In the genomic region with DNA sequence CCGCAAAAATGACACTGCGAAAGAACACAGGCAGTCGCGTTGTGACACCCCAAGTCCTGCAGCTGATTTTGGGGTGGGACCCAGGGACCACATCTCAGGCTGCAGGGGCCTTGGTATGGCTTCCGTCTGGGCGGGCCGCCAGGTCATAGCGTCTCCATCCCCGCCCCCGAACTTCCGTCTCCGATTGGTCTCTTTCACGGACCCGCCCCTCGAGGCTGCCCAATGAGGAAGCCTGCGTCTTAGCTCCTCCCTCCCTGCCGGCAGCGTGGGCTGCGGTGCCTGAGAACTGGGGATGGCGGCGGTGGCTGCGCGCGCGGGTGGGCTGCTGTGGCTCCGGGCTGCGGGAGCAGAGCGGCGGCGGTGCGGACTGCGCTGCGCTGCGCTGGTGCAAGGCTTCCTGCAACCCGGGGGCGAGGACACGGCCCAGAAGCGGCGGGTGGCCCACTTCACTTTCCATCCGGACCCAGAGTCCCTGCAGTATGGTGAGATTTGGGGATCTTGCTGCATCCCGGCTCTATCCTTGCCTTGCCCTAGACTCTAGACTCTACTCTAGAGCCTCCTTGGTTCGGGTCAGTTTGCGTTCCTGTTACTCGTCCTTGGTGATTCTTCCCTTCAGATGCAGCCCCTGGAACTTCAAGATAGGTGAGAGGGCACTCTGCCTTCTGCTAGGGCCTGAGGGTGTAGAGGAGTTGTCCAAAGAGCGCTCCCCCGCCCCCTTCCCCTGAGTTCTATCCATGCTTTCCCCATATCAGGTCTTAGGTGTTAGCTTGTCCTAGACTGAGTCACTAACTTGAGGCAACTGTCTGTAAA, we compare ENCODE assay signal across 8 mouse cellular contexts. TPM values are rescaled to one million over a fixed set of nuclear protein-coding genes. Genes with fewer than 3 reads are reported as not detected.
DNase-seq lines count a peak whose midpoint lies in the region; ATAC-seq and TF ChIP-seq lines count a peak whose summit lies in the region.

Gene Bckdhb (plus strand): TSS at position 268 of the 810 bp plus-strand sequence.

- WGBS in forebrain, embryonic 13.5 days, result under 1% methylated on average over 41 of the region's 46 CpGs
- under 1% methylated on average over 46 of the region's 46 CpGs for WGBS in large intestine, adult 2 months
- under 1% methylated on average over 45 of the region's 46 CpGs for WGBS in liver, postnatal 0 days (ENCODE audit: insufficient replicate concordance)
- under 1% methylated on average over 45 of the region's 46 CpGs for WGBS in neural tube, embryonic 14.5 days

- peak within 1 kb of the TSS; percentile 95 for H3K4me3 ChIP-seq in ES-Bruce4 (ENCODE audit: low read depth, low read length)
- H3K4me3 ChIP-seq in forebrain, embryonic 13.5 days, result peak within 1 kb of the TSS; percentile 55
- H3K4me3 ChIP-seq in liver, postnatal 0 days (ENCODE audit: low read depth, low read length), result peak within 1 kb of the TSS; percentile 73
- H3K4me3 ChIP-seq in neural tube, embryonic 14.5 days (ENCODE audit: low read depth, low read length), result peak within 1 kb of the TSS; percentile 45

- no peak for TF ChIP-seq EP300 in ES-Bruce4 (IDR thresholded peaks at IDR 0.05; ENCODE audit: insufficient read depth, low read depth, low read length)
- TF ChIP-seq EP300 in liver, postnatal 0 days (IDR thresholded peaks at IDR 0.05; ENCODE audit: low read depth), result peak; percentile 38; the same call in 1 of the 2 replicates

- no peaks in the 10 kb centered on the region for H3K27me3 ChIP-seq in ES-Bruce4 (ENCODE audit: control insufficient read depth, insufficient read depth, low read length, poor library complexity, severe bottlenecking)
- H3K27me3 ChIP-seq in forebrain, embryonic 13.5 days, result no peaks in the 10 kb centered on the region
- no peaks in the 10 kb centered on the region for H3K27me3 ChIP-seq in liver, postnatal 0 days (ENCODE audit: insufficient read depth, low read length)
- H3K27me3 ChIP-seq in neural tube, embryonic 14.5 days (ENCODE audit: control insufficient read depth, insufficient read depth, low read length), result no peaks in the 10 kb centered on the region

- no peaks in the 10 kb centered on the region for H3K4me1 ChIP-seq in ES-Bruce4 (ENCODE audit: control insufficient read depth, insufficient read depth, low read length)
- peaks cover 6% of the 10 kb centered on the region for H3K4me1 ChIP-seq in forebrain, embryonic 13.5 days
- 0 out of 2 replicates have a peak, but pooled peaks cover 3% of the 10 kb centered on the region for H3K4me1 ChIP-seq in liver, postnatal 0 days (ENCODE audit: insufficient read depth)
- no peaks in the 10 kb centered on the region for H3K4me1 ChIP-seq in neural tube, embryonic 14.5 days (ENCODE audit: control insufficient read depth, insufficient read depth, low read length)

- peak within 1 kb of the TSS; percentile 66 for H3K4me2 ChIP-seq in forebrain, embryonic 13.5 days
- H3K4me2 ChIP-seq in liver, postnatal 0 days (ENCODE audit: low read depth, low read length), result peak within 1 kb of the TSS; percentile 90
- peak within 1 kb of the TSS; percentile 41 for H3K4me2 ChIP-seq in neural tube, embryonic 14.5 days (ENCODE audit: low read depth, low read length)

- peak within 1 kb of the TSS; percentile 76 for H3K9ac ChIP-seq in ES-Bruce4 (ENCODE audit: low read depth, poor library complexity, severe bottlenecking)
- peak within 1 kb of the TSS; percentile 65 for H3K9ac ChIP-seq in forebrain, embryonic 13.5 days
- peak within 1 kb of the TSS; percentile 82 for H3K9ac ChIP-seq in liver, postnatal 0 days (replicated peaks)
- peak within 1 kb of the TSS; percentile 48 for H3K9ac ChIP-seq in neural tube, embryonic 14.5 days (replicated peaks; ENCODE audit: low read depth, low read length)

- H3K36me3 ChIP-seq in ES-Bruce4 (ENCODE audit: control insufficient read depth, insufficient read depth, low read length, poor library complexity, severe bottlenecking), result no peaks in the 10 kb centered on the region
- H3K36me3 ChIP-seq in forebrain, embryonic 13.5 days (ENCODE audit: poor library complexity, severe bottlenecking), result no peaks in the 10 kb centered on the region
- no peaks in the 10 kb centered on the region for H3K36me3 ChIP-seq in liver, postnatal 0 days (replicated peaks; ENCODE audit: insufficient read depth, low read length)
- H3K36me3 ChIP-seq in neural tube, embryonic 14.5 days (ENCODE audit: control insufficient read depth, insufficient read depth, low read length), result no peaks in the 10 kb centered on the region

- ATAC-seq in cerebellum, adult (ENCODE audit: insufficient number of reproducible peaks, low FRiP score, low TSS enrichment), result peak; percentile 99
- ATAC-seq in forebrain, embryonic 13.5 days, result peak; percentile 100
- ATAC-seq in liver, postnatal 0 days, result peak; percentile 95
- peak; percentile 100 for ATAC-seq in neural tube, embryonic 14.5 days (ENCODE audit: low read depth)

- TF ChIP-seq POLR2A in ES-Bruce4 (IDR thresholded peaks at IDR 0.05; ENCODE audit: insufficient read depth, low read length), result peak; percentile 48

- no peaks in the 10 kb centered on the region for H3K9me3 ChIP-seq in ES-Bruce4 (replicated peaks; ENCODE audit: control insufficient read depth, insufficient read depth, low read length, poor library complexity, severe bottlenecking)
- H3K9me3 ChIP-seq in forebrain, embryonic 13.5 days (replicated peaks), result no peaks in the 10 kb centered on the region
- no peaks in the 10 kb centered on the region for H3K9me3 ChIP-seq in liver, postnatal 0 days (ENCODE audit: low read length)
- no peaks in the 10 kb centered on the region for H3K9me3 ChIP-seq in neural tube, embryonic 14.5 days (ENCODE audit: control insufficient read depth, low read length)

- H3K27ac ChIP-seq in ES-Bruce4 (ENCODE audit: insufficient read depth, low read length), result no peak within 1 kb of the TSS
- H3K27ac ChIP-seq in forebrain, embryonic 13.5 days, result no peak within 1 kb of the TSS
- peak within 1 kb of the TSS; percentile 94 for H3K27ac ChIP-seq in liver, postnatal 0 days (ENCODE audit: low read depth)
- H3K27ac ChIP-seq in neural tube, embryonic 14.5 days (ENCODE audit: low read depth, low read length), result no peak within 1 kb of the TSS

- TF ChIP-seq CTCF in ES-Bruce4 (IDR thresholded peaks at IDR 0.05; ENCODE audit: low read depth, low read length), result no peak
- no peak for TF ChIP-seq CTCF in liver, postnatal 0 days (IDR thresholded peaks at IDR 0.05; ENCODE audit: low read depth)

- DNase-seq in heart, postnatal 10 days, result peak; percentile 97
- peak; percentile 76 for DNase-seq in large intestine, adult 2 months (ENCODE audit: low read depth, low spot score)
- peak; percentile 95 for DNase-seq in liver, postnatal 0 days
- DNase-seq in testis, postnatal 10 days (ENCODE audit: low spot score), result peak; percentile 99

- intact Hi-C loops in heart, postnatal 10 days (cut with DNase I), result no loop called here

RNA-seq across cellular contexts. Expression of gene Bckdhb, which starts in this region (rescaled TPM):
- 35.4 and 41.7 TPM in 2 replicates for polyA plus RNA-seq in ES-Bruce4 (2011; ENCODE audit: insufficient read depth, insufficient read length, low read depth, missing spikeins)
- 40.1 and 47.5 TPM in 2 replicates for polyA plus RNA-seq in forebrain, embryonic 13.5 days (2015; fragmentation: Nextera tagmentation; extraction: Ambion mirVana)
- total RNA-seq in heart, postnatal 10 days (2021), result 10 to 100 TPM; 36.3 to 53.4 TPM
- polyA plus RNA-seq in large intestine, adult 2 months (2012; rRNA removed), result 5.6 and 6.1 TPM in 2 replicates
- polyA plus RNA-seq in liver, postnatal 0 days (2015; fragmentation: Nextera tagmentation; extraction: Ambion mirVana), result 123 and 134 TPM in 2 replicates
- 36.1 and 39.0 TPM in 2 replicates for polyA plus RNA-seq in neural tube, embryonic 14.5 days (2014; fragmentation: Nextera tagmentation; extraction: Ambion mirVana)

Comparison
In these comparisons a context has a peak if more than half of its experiments do, and no peak if none do; other contexts are left out.
1. H3K4me3 ChIP-seq: peak in every context shown above with its lines; median percentile 95 in ES-Bruce4; 73 in liver, postnatal 0 days; 55 in forebrain, embryonic 13.5 days; 45 in neural tube, embryonic 14.5 days.